Mouse (Mus musculus) liver, adult (tissue): ENCODE results near the gene Luc7l.

Experiments used
- GATA4 ChIP-seq: IDR thresholded peaks from 2 replicates; pipeline ENCODE4 v1.6.1; 2014; ENCODE audit warnings: mild to moderate bottlenecking, low read length; ENCODE audit not compliant: insufficient replicate concordance

Luc7l gene

GRCm38 (mm10) chr17:26252539-26253251 lies at the start of gene Luc7l:
Gene Luc7l (plus strand): TSS chr17:26252896.
- peak; percentile 91; the same call in 1 of the 2 replicates for TF ChIP-seq GATA4

- no peak for TF ChIP-seq GATA4
Observed at GRCm38 (mm10) chr17:26203321-26203811, 49.3 kb upstream of the Luc7l start.

- TF ChIP-seq GATA4, result no peak
Observed at GRCm38 (mm10) chr17:26204766-26205165, 47.9 kb upstream of the Luc7l start.

GRCm38 (mm10) chr17:26206392-26206791 lies 46.3 kb upstream of the Luc7l start:
- TF ChIP-seq GATA4, result no peak

- no peak for TF ChIP-seq GATA4
Observed at GRCm38 (mm10) chr17:26207686-26208085, 45.0 kb upstream of the Luc7l start, which contains the start of gene Arhgdig. Gene Arhgdig (minus strand): TSS chr17:26207786.

- no peak for TF ChIP-seq GATA4
Observed at GRCm38 (mm10) chr17:26212241-26212640, 40.5 kb upstream of the Luc7l start.

GRCm38 (mm10) chr17:26212681-26213080 lies 40.0 kb upstream of the Luc7l start:
- no peak for TF ChIP-seq GATA4

GRCm38 (mm10) chr17:26221508-26221907 lies 31.2 kb upstream of the Luc7l start:
- TF ChIP-seq GATA4, result no peak

- no peak for TF ChIP-seq GATA4
Observed at GRCm38 (mm10) chr17:26225150-26225549, 27.5 kb upstream of the Luc7l start.

GRCm38 (mm10) chr17:26229776-26230175 lies 22.9 kb upstream of the Luc7l start:
- TF ChIP-seq GATA4, result no peak

GRCm38 (mm10) chr17:26231156-26231555 lies 21.5 kb upstream of the Luc7l start:
- no peak for TF ChIP-seq GATA4

- TF ChIP-seq GATA4, result no peak
Observed at GRCm38 (mm10) chr17:26232863-26233262, 19.8 kb upstream of the Luc7l start.

GRCm38 (mm10) chr17:26234386-26234785 lies 18.3 kb upstream of the Luc7l start:
- no peak for TF ChIP-seq GATA4

GRCm38 (mm10) chr17:26235077-26235815 lies 17.4 kb upstream of the Luc7l start:
- no peak for TF ChIP-seq GATA4

GRCm38 (mm10) chr17:26237667-26238066 lies 15.0 kb upstream of the Luc7l start:
- TF ChIP-seq GATA4, result no peak

GRCm38 (mm10) chr17:26239551-26239950 lies 13.1 kb upstream of the Luc7l start:
- TF ChIP-seq GATA4, result no peak
